Mouse (Mus musculus) forebrain, postnatal 0 days (tissue): ENCODE data around the gene Pafah1b3. TPM values are rescaled to one million over a fixed set of nuclear protein-coding genes. Genes with fewer than 3 reads are reported as not detected.
"Not testable (repeated sequence)": the region's sequence is repeated elsewhere in the genome, so short reads cannot be mapped to it uniquely, and the experiment has no call there.

Experiments used
- ATAC-seq: fragments of 200-750 bp; cut with Nextera tagmentation; 2 replicates; pipeline ENCODE4 v1.8.0; 2017; ENCODE audit warnings: mild to moderate bottlenecking, moderate library complexity
- DNase-seq: peaks from one replicate; pipeline ENCODE4 v3.0.0-alpha.2; 2015
- H3K27ac ChIP-seq: fragments of 300-500 bp; sonication (generic); 2 replicates; pipeline ENCODE4 v1.5.1; 2014; ENCODE audit warnings: low read depth, mild to moderate bottlenecking, antibody characterized with exemption, low read length, moderate library complexity, mixed read lengths
- H3K27me3 ChIP-seq: fragments of 300-500 bp; sonication (generic); 2 replicates; pipeline ENCODE4 v1.6.1; 2014; ENCODE audit warnings: mild to moderate bottlenecking, low read length, mixed read lengths; ENCODE audit not compliant: insufficient read depth
- H3K36me3 ChIP-seq: fragments of 300-500 bp; sonication (generic); 2 replicates; pipeline ENCODE4 v1.6.1; 2014; ENCODE audit warnings: mild to moderate bottlenecking, moderate library complexity; ENCODE audit not compliant: insufficient read depth
- H3K4me1 ChIP-seq: fragments of 300-500 bp; sonication (generic); 2 replicates; pipeline ENCODE4 v1.6.1; 2014; ENCODE audit warnings: antibody characterized with exemption; ENCODE audit not compliant: insufficient read depth
- H3K4me2 ChIP-seq: fragments of 300-500 bp; sonication (generic); 2 replicates; pipeline ENCODE4 v1.6.1; 2014; ENCODE audit warnings: low read depth, mild to moderate bottlenecking, moderate library complexity
- H3K4me3 ChIP-seq: fragments of 300-500 bp; sonication (generic); 2 replicates; pipeline ENCODE4 v1.5.1; 2014; ENCODE audit warnings: low read depth, low read length, mixed read lengths
- H3K9ac ChIP-seq: fragments of 300-500 bp; sonication (generic); 2 replicates; pipeline ENCODE4 v1.6.1; 2014; ENCODE audit warnings: mild to moderate bottlenecking
- H3K9me3 ChIP-seq: fragments of 300-500 bp; sonication (generic); 2 replicates; pipeline ENCODE4 v1.6.1; 2016; ENCODE audit warnings: low read length
- CTCF ChIP-seq: sonication (generic); IDR thresholded peaks from 2 replicates; pipeline ENCODE4 v1.5.1; 2016; ENCODE audit warnings: antibody characterized with exemption, control low read depth, low read depth
- WGBS: fragments of 180-500 bp; shearing (Covaris S2); extraction: QIAGEN DNeasy Blood & Tissue Kit; methylation state at CpG from one replicate; pipeline ENCODE4 v1.1.7; 2014; 5-methylcytosine and 5-hydroxymethylcytosine counted together
- polyA plus RNA-seq: library from polyadenylated mRNA; unstranded; fragments of >200 nt; fragmentation: Nextera tagmentation; extraction: Ambion mirVana; gene quantifications from 2 replicates; pipeline ENCODE4 v1.2.1, GENCODE M21; 2015
- total RNA-seq: library from RNA; depleted of rRNA; stranded (reverse); fragments of >200 nt; gene quantifications from 2 replicates; pipeline ENCODE4 v1.2.3, GENCODE M21; 2014; rRNA removed

The Pafah1b3 gene
- 407 and 461 TPM in 2 replicates for total RNA-seq
- 517 and 583 TPM in 2 replicates for polyA plus RNA-seq

- H3K36me3 ChIP-seq: peaks cover 29% of the 10 kb centered on the region
- H3K27ac ChIP-seq: peak within 1 kb of the TSS; percentile 95
- peak; percentile 94 for ATAC-seq
- H3K27me3 ChIP-seq: no peaks in the 10 kb centered on the region
- peak within 1 kb of the TSS; percentile 69 for H3K4me3 ChIP-seq
- peak; percentile 69 for TF ChIP-seq CTCF
- no peaks in the 10 kb centered on the region for H3K9me3 ChIP-seq
- H3K4me1 ChIP-seq: peaks cover 8% of the 10 kb centered on the region; the same call in 1 of the 2 replicates
- peak within 1 kb of the TSS; percentile 85 for H3K9ac ChIP-seq
- H3K4me2 ChIP-seq: peak within 1 kb of the TSS; percentile 67
- peak; percentile 97 for DNase-seq
- 1% methylated on average over 52 of the region's 52 CpGs for WGBS
Measured at GRCm38 (mm10) chr7:25297454-25298325, at the start of gene Pafah1b3. Gene Pafah1b3 (minus strand): TSS chr7:25297986.

DNA sequence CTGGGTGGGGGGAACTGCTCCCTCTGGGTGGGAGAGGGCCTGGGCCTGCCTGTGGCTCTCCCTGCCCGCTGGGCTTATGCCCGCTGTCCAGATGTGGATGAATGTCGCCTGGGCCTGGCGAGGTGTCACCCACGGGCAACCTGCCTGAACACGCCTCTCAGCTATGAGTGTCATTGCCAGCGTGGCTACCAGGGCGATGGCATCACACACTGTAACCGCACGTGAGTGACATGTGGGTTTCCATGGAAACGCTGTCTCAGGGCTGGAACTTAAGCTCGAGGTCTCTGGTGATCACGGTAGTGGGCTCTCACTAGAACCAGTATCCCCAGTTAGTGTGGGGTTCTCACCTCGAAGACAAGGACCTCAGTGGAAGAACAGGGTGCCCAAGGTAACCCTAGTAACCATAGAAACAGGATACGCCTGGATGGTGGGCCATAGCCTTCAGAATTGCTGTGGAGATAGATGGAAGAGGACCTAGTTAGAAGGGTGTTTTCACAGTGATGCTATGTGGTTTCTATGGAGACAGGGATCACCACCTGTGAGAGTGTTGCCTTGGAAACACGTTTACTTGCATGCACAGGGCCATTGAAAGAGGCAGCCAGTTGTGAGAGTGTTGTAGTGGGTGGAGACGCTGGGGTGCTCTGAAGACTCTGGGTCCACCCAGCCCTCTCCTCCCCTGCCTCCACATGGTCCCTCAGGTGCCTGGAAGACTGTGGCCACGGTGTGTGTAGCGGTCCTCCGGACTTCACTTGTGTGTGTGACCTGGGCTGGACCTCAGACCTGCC, 43.4 kb upstream of the Pafah1b3 start:
- peak; percentile 67 for DNase-seq
- no peaks in the 10 kb centered on the region for H3K4me1 ChIP-seq
- peaks cover 77% of the 10 kb centered on the region for H3K36me3 ChIP-seq
- 62% methylated on average over 20 of the region's 20 CpGs for WGBS
- H3K27ac ChIP-seq: peak overlapping the region; percentile 59
- ATAC-seq: peak; percentile 93
- no peak overlapping the region for H3K4me3 ChIP-seq
- H3K27me3 ChIP-seq: no peaks in the 10 kb centered on the region
- TF ChIP-seq CTCF: no peak
- no peak overlapping the region for H3K4me2 ChIP-seq
- no peaks in the 10 kb centered on the region for H3K9me3 ChIP-seq
- no peak overlapping the region for H3K9ac ChIP-seq

- Histone ChIP-seq H3K36me3 (peaks cover 78% of the 10 kb centered on the region), H3K9ac (no peak overlapping the region), H3K9me3 (no peaks in the 10 kb centered on the region), H3K4me1 (no peaks in the 10 kb centered on the region), H3K4me3 (no peak overlapping the region), H3K4me2 (no peak overlapping the region), H3K27me3 (no peaks in the 10 kb centered on the region), H3K27ac (no peak overlapping the region)
- 88% methylated on average over 9 of the region's 9 CpGs for WGBS
- TF ChIP-seq CTCF: no peak
- no peak for DNase-seq
- ATAC-seq: no peak
Measured at GRCm38 (mm10) chr7:25339329-25339728, 41.5 kb upstream of the Pafah1b3 start.

DNA sequence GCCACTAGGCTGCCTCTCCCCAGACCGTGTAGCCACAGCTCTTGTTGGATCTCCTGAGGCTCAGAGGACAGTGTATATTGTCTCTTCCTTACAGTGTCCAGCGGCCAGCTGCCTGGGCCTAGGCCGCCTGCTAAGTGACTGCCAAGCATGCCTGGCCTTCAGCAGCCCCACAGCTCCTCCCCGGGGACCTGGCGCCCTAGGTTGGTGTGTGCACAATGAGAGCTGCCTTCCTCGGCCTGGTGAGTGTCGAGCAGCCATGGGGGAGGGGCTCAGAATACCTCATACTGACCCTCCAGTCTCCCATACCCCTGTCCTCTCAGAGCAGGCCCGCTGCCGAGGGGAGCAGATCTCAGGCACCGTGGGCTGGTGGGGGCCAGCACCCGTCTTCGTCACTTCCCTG, 36.7 kb upstream of the Pafah1b3 start:
- Histone ChIP-seq H3K27ac (no peak overlapping the region), H3K4me3 (no peak overlapping the region), H3K36me3 (peaks cover 69% of the 10 kb centered on the region), H3K9me3 (no peaks in the 10 kb centered on the region), H3K9ac (no peak overlapping the region), H3K4me2 (no peak overlapping the region), H3K27me3 (no peaks in the 10 kb centered on the region), H3K4me1 (no peaks in the 10 kb centered on the region)
- no peak for TF ChIP-seq CTCF
- ATAC-seq: no peak
- 84% methylated on average over 12 of the region's 12 CpGs for WGBS
- DNase-seq: no peak

DNA sequence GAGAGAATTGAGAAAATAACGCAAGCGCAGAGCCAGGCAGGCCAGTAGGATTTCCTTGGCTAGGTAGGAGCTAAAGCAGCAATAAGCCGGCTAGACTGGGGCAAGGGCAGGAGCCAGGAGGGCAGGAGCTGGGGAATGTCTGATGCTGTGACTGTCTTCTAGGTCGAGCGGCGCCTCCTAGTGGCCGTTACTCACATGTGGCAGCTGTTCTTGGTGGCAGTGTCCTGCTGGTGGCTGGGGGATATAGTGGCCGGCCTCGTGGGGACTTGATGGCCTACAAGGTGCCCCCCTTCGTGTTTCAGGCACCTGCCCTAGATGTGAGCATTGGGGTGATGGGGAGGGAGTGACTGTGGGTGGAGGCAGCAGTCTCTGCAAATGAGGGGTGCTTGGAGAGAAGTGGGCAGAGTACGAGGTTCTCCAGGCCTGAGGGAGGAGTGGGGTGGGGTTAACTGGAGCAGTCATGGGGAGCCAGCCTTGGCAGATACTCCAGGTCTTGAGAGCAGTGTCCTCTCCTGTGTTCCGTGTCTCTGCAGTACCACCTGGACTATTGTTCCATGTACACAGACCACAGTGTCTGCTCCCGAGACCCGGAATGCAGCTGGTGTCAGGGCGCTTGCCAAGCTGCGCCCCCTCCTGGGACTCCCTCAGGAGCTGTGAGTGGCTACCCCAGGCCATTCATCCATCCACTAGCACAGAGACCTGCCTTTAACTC, 36.0 kb upstream of the Pafah1b3 start:
- TF ChIP-seq CTCF: peak; percentile 82
- no peaks in the 10 kb centered on the region for H3K9me3 ChIP-seq
- peak; percentile 60 for ATAC-seq
- no peak overlapping the region for H3K4me2 ChIP-seq
- H3K9ac ChIP-seq: no peak overlapping the region
- no peak overlapping the region for H3K4me3 ChIP-seq
- H3K27me3 ChIP-seq: no peaks in the 10 kb centered on the region
- DNase-seq: peak; percentile 53
- WGBS: 40% methylated on average over 16 of the region's 16 CpGs
- no peaks in the 10 kb centered on the region for H3K4me1 ChIP-seq
- no peak overlapping the region for H3K27ac ChIP-seq
- peaks cover 69% of the 10 kb centered on the region for H3K36me3 ChIP-seq

DNA sequence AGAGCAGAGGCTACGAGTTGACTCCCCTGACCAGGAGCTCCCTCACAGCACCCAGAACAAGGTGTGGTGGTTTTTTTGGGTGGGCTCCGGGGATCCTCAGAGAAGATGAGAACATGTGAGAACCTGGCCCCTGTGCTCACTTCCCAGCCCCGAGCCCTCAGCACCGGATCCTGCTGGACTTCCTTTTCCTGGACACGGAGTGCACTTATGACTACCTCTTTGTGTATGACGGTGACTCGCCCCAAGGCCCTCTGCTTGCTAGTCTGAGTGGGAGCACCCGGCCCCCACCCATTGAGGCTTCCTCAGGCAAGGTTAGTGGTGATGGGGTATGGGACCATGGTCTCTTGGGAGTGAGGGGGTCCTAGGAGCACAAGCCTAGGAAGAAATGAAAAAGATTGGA, 28.4 kb upstream of the Pafah1b3 start:
- H3K4me3 ChIP-seq: no peak overlapping the region
- H3K9me3 ChIP-seq: no peaks in the 10 kb centered on the region
- ATAC-seq (no peak), DNase-seq (no peak)
- H3K27me3 ChIP-seq: no peaks in the 10 kb centered on the region
- H3K4me2 ChIP-seq: no peak overlapping the region
- no peak overlapping the region for H3K9ac ChIP-seq
- peaks cover 22% of the 10 kb centered on the region for H3K36me3 ChIP-seq
- no peak overlapping the region for H3K27ac ChIP-seq
- 88% methylated on average over 8 of the region's 8 CpGs for WGBS
- peaks cover 7% of the 10 kb centered on the region; the same call in 1 of the 2 replicates for H3K4me1 ChIP-seq
- TF ChIP-seq CTCF: no peak

DNA sequence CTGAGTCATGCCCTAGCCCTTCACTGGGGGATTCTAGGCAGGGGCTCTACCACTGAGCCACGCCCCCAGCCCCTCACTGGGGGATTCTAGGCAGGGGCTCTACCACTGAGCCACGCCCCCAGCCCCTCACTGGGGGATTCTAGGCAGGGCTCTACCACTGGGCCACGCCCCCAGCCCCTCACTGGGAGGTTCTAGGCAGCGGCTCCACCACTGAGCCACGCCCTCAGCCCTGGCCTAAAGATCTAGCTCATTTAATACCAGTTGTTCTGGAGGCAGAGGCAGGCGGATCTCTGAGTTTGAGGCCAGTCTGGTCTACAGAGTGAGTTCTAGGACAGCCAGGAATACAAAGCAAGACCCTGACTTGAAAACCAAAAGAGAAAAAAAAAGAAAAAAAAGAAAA, 27.6 kb upstream of the Pafah1b3 start:
- H3K4me1 ChIP-seq, DNase-seq, H3K4me3 ChIP-seq, H3K9me3 ChIP-seq, H3K9ac ChIP-seq, H3K27ac ChIP-seq, H3K4me2 ChIP-seq, ATAC-seq, H3K27me3 ChIP-seq: not testable (repeated sequence)
- peaks cover 14% of the 10 kb centered on the region for H3K36me3 ChIP-seq
- 93% methylated on average over 5 of the region's 6 CpGs for WGBS
